Mouse (Mus musculus): ENCODE data around the gene Rorb.

The Rorb gene

GRCm38 (mm10) chr19:19005144-19005543, 105.9 kb downstream of the Rorb start:
- in situ Hi-C loops (cut with MseI, MboI) = no loop called here

GRCm38 (mm10) chr19:19004023-19004656, 106.9 kb downstream of the Rorb start:
- in situ Hi-C loops (cut with MseI, MboI) = no loop called here

- in situ Hi-C loops (cut with MseI, MboI) = no loop called here
These were observed 112.0 kb downstream of the Rorb start for GRCm38 (mm10) chr19:18998966-18999365.

GRCm38 (mm10) chr19:18997711-18998110, 113.3 kb downstream of the Rorb start:
- in situ Hi-C loops (cut with MseI, MboI) = no loop called here

- in situ Hi-C loops (cut with MseI, MboI) = no loop called here
These were observed 131.0 kb downstream of the Rorb start for GRCm38 (mm10) chr19:18979996-18980395.

GRCm38 (mm10) chr19:18974796-18975660, 136.0 kb downstream of the Rorb start:
- in situ Hi-C loops (cut with MseI, MboI) = no loop called here

- in situ Hi-C loops (cut with MseI, MboI) = no loop called here
These were observed 141.6 kb downstream of the Rorb start for GRCm38 (mm10) chr19:18969386-18969785.

- in situ Hi-C loops (cut with MseI, MboI) = no loop called here
These were observed 143.7 kb downstream of the Rorb start for GRCm38 (mm10) chr19:18967307-18967706.

- in situ Hi-C loops (cut with MseI, MboI) = no loop called here
These were observed 151.1 kb downstream of the Rorb start for GRCm38 (mm10) chr19:18959862-18960261.

- in situ Hi-C loops (cut with MseI, MboI) = no loop called here
These were observed 158.2 kb downstream of the Rorb start for GRCm38 (mm10) chr19:18952806-18953205.

GRCm38 (mm10) chr19:18947193-18947592, 163.8 kb downstream of the Rorb start:
- in situ Hi-C loops (cut with MseI, MboI) = no loop called here

- in situ Hi-C loops (cut with MseI, MboI) = no loop called here
These were observed 165.7 kb downstream of the Rorb start for GRCm38 (mm10) chr19:18945265-18945664.

- in situ Hi-C loops (cut with MseI, MboI) = no loop called here
These were observed 169.6 kb downstream of the Rorb start for GRCm38 (mm10) chr19:18941391-18941790.

GRCm38 (mm10) chr19:18911755-18912340, 199.1 kb downstream of the Rorb start:
- in situ Hi-C loops (cut with MseI, MboI) = no loop called here

- in situ Hi-C loops (cut with MseI, MboI) = no loop called here
These were observed 201.4 kb downstream of the Rorb start for GRCm38 (mm10) chr19:18909641-18910040.

- in situ Hi-C loops (cut with MseI, MboI) = no loop called here
These were observed 205.5 kb downstream of the Rorb start for GRCm38 (mm10) chr19:18905511-18905910.

GRCm38 (mm10) chr19:18902694-18903067, 208.3 kb downstream of the Rorb start:
- in situ Hi-C loops (cut with MseI, MboI) = no loop called here

GRCm38 (mm10) chr19:18902041-18902693, 208.8 kb downstream of the Rorb start:
- in situ Hi-C loops (cut with MseI, MboI) = no loop called here

GRCm38 (mm10) chr19:18898238-18898637, 212.8 kb downstream of the Rorb start:
- in situ Hi-C loops (cut with MseI, MboI) = no loop called here

GRCm38 (mm10) chr19:18890216-18890615, 220.8 kb downstream of the Rorb start:
- in situ Hi-C loops (cut with MseI, MboI) = no loop called here

GRCm38 (mm10) chr19:18889632-18890031, 221.4 kb downstream of the Rorb start:
- in situ Hi-C loops (cut with MseI, MboI) = no loop called here

- in situ Hi-C loops (cut with MseI, MboI) = no loop called here
These were observed 221.8 kb downstream of the Rorb start for GRCm38 (mm10) chr19:18889117-18889627.

Data from mouse trophoblast stem cell (cell line).